In genomic region chr7:139350606-139351005, GRCm38 (mm10) we compare ENCODE assay signal across 17 mouse cellular contexts. TPM values are rescaled to one million over a fixed set of nuclear protein-coding genes. Genes with fewer than 3 reads are reported as not detected.
DNase-seq lines count a peak whose midpoint lies in the region; ATAC-seq and TF ChIP-seq lines count a peak whose summit lies in the region.
"Had no signal": no experiment of that assay in that cellular context is flagged by ENCODE, and none has a peak within 500 bp of the region (broad histone marks: within the 10 kb centered on the region; RNA-seq: fewer than 3 reads in every experiment).

No protein-coding gene starts in this region.

- WGBS in intestine, postnatal 0 days, result 56% methylated on average over 3 of the region's 3 CpGs
- WGBS in stomach, postnatal 0 days, result 62% methylated on average over 3 of the region's 3 CpGs
- 91% methylated on average over 3 of the region's 3 CpGs for WGBS in midbrain, embryonic 16.5 days

- ATAC-seq in intestine, postnatal 0 days, result peak; percentile 84
- peak; percentile 71; the same call in 1 of the 2 replicates for ATAC-seq in stomach, postnatal 0 days (ENCODE audit: low FRiP score, low TSS enrichment)
- no peak for ATAC-seq in midbrain, embryonic 16.5 days

- TF ChIP-seq CTCF in intestine, postnatal 0 days (IDR thresholded peaks at IDR 0.05; ENCODE audit: low read depth), result no peak
- no peak for TF ChIP-seq CTCF in stomach, postnatal 0 days (IDR thresholded peaks at IDR 0.05; ENCODE audit: low read depth)

- no peak overlapping the region for H3K4me3 ChIP-seq in intestine, postnatal 0 days (ENCODE audit: low read depth, low read length)
- no peak overlapping the region for H3K4me3 ChIP-seq in stomach, postnatal 0 days (ENCODE audit: low read depth, low read length)
- no peak overlapping the region for H3K4me3 ChIP-seq in midbrain, embryonic 16.5 days (ENCODE audit: low read depth, low read length)
- H3K4me3 ChIP-seq: embryonic facial prominence, embryonic 13.5 days; forebrain, embryonic 10.5 days; limb, embryonic 13.5 days; stomach, embryonic 15.5 days had no signal

- H3K4me2 ChIP-seq in intestine, postnatal 0 days (replicated peaks; ENCODE audit: low read depth), result no peak overlapping the region
- no peak overlapping the region for H3K4me2 ChIP-seq in stomach, postnatal 0 days (replicated peaks; ENCODE audit: low read depth)
- H3K4me2 ChIP-seq in midbrain, embryonic 16.5 days (ENCODE audit: low read length), result no peak overlapping the region
- H3K4me2 ChIP-seq: embryonic facial prominence, embryonic 13.5 days; hindbrain, embryonic 14.5 days; limb, embryonic 13.5 days; lung, embryonic 14.5 days; stomach, embryonic 15.5 days had no signal

- no peaks in the 10 kb centered on the region for H3K36me3 ChIP-seq in intestine, postnatal 0 days (ENCODE audit: control insufficient read depth, insufficient read depth)
- H3K36me3 ChIP-seq in stomach, postnatal 0 days (ENCODE audit: control insufficient read depth, insufficient read depth, low read length), result no peaks in the 10 kb centered on the region
- no peaks in the 10 kb centered on the region for H3K36me3 ChIP-seq in midbrain, embryonic 16.5 days (ENCODE audit: control insufficient read depth, insufficient read depth, low read length)
- H3K36me3 ChIP-seq: embryonic facial prominence, embryonic 13.5 days; forebrain, embryonic 10.5 days; limb, embryonic 13.5 days; stomach, embryonic 15.5 days had no signal

- no peaks in the 10 kb centered on the region for H3K27me3 ChIP-seq in intestine, postnatal 0 days (replicated peaks; ENCODE audit: control insufficient read depth, insufficient read depth, low read length)
- H3K27me3 ChIP-seq in stomach, postnatal 0 days (ENCODE audit: control insufficient read depth, insufficient read depth, low read length), result no peaks in the 10 kb centered on the region
- H3K27me3 ChIP-seq in midbrain, embryonic 16.5 days (ENCODE audit: control insufficient read depth, insufficient read depth, low read depth, low read length), result no peaks in the 10 kb centered on the region
- H3K27me3 ChIP-seq: embryonic facial prominence, embryonic 13.5 days; limb, embryonic 13.5 days; stomach, embryonic 15.5 days had no signal

- H3K9ac ChIP-seq in intestine, postnatal 0 days (ENCODE audit: low read depth, low read length), result no peak overlapping the region
- H3K9ac ChIP-seq in stomach, postnatal 0 days (ENCODE audit: low read length), result no peak overlapping the region
- H3K9ac ChIP-seq in midbrain, embryonic 16.5 days (ENCODE audit: low read depth, low read length), result no peak overlapping the region
- H3K9ac ChIP-seq: embryonic facial prominence, embryonic 13.5 days; hindbrain, embryonic 14.5 days; limb, embryonic 13.5 days; lung, embryonic 14.5 days; stomach, embryonic 15.5 days had no signal

- DNase-seq in frontal cortex, postnatal 36 days (ENCODE audit: low spot score in 2 of 2), result peak; percentile 58 to 76
- no peak for DNase-seq in frontal cortex, postnatal 25 days (ENCODE audit: low spot score in 2 of 2)
- DNase-seq in right cerebral cortex, adult 18-20 months, result peak; percentile 81
- no peak for DNase-seq in right cerebral cortex, postnatal 10 days (ENCODE audit: low spot score in 2 of 2)
- DNase-seq in stomach, postnatal 0 days (ENCODE audit: low spot score), result no peak
- DNase-seq in kidney, postnatal 10 days, result no peak
- DNase-seq: cerebellum, adult 11 months; gastrocnemius, postnatal 14 days; kidney, adult 2 months; lung, embryonic 14.5 days had no signal

- peak overlapping the region; percentile 17; the same call in 1 of the 2 replicates for H3K27ac ChIP-seq in intestine, postnatal 0 days (ENCODE audit: low read depth, low read length)
- no peak overlapping the region for H3K27ac ChIP-seq in stomach, postnatal 0 days (replicated peaks)
- no peak overlapping the region for H3K27ac ChIP-seq in midbrain, embryonic 16.5 days (ENCODE audit: low read length)
- H3K27ac ChIP-seq: embryonic facial prominence, embryonic 13.5 days; forebrain, embryonic 10.5 days; hindbrain, embryonic 14.5 days; limb, embryonic 13.5 days; stomach, embryonic 15.5 days had no signal

- no peak for TF ChIP-seq EP300 in stomach, postnatal 0 days (optimal IDR thresholded peaks at IDR 0.05)

- H3K9me3 ChIP-seq in intestine, postnatal 0 days (ENCODE audit: control insufficient read depth), result no peaks in the 10 kb centered on the region
- H3K9me3 ChIP-seq in stomach, postnatal 0 days (ENCODE audit: control insufficient read depth, low read length), result no peaks in the 10 kb centered on the region
- no peaks in the 10 kb centered on the region for H3K9me3 ChIP-seq in midbrain, embryonic 16.5 days (replicated peaks; ENCODE audit: control insufficient read depth, low read length, poor library complexity, severe bottlenecking)
- H3K9me3 ChIP-seq: embryonic facial prominence, embryonic 13.5 days; forebrain, embryonic 10.5 days; limb, embryonic 13.5 days; stomach, embryonic 15.5 days had no signal

- H3K4me1 ChIP-seq in intestine, postnatal 0 days (replicated peaks; ENCODE audit: control insufficient read depth, insufficient read depth, low read length), result peaks cover 16% of the 10 kb centered on the region; the same call in 1 of the 2 replicates
- H3K4me1 ChIP-seq in stomach, postnatal 0 days (replicated peaks; ENCODE audit: control insufficient read depth, insufficient read depth), result no peaks in the 10 kb centered on the region
- H3K4me1 ChIP-seq in midbrain, embryonic 16.5 days (ENCODE audit: control insufficient read depth, insufficient read depth, low read length), result no peaks in the 10 kb centered on the region
- H3K4me1 ChIP-seq: embryonic facial prominence, embryonic 13.5 days; forebrain, embryonic 10.5 days; limb, embryonic 13.5 days; stomach, embryonic 15.5 days had no signal

RNA-seq across cellular contexts. Expression of gene Inpp5a, which starts 38.3 kb away (rescaled TPM):
- polyA plus RNA-seq in intestine, postnatal 0 days (2015; fragmentation: Nextera tagmentation; extraction: Ambion mirVana), result 29.1 and 32.9 TPM in 2 replicates
- 25.4 and 27.6 TPM in 2 replicates for polyA plus RNA-seq in stomach, postnatal 0 days (2015; fragmentation: Nextera tagmentation; extraction: Ambion mirVana)
- 15.3 and 15.4 TPM in 2 replicates for polyA plus RNA-seq in midbrain, embryonic 16.5 days (2015; fragmentation: Nextera tagmentation; extraction: Ambion mirVana)

Comparison
In these comparisons a context has a peak if more than half of its experiments do, and no peak if none do; other contexts are left out.
1. DNase-seq: peak in frontal cortex, postnatal 36 days (2 of 2) and right cerebral cortex, adult 18-20 months (single experiment); none in frontal cortex, postnatal 25 days (0 of 2), right cerebral cortex, postnatal 10 days (0 of 2), stomach, postnatal 0 days (single experiment) and kidney, postnatal 10 days (single experiment).